Mouse (Mus musculus) heart, postnatal 25 days (tissue): Measurements from ENCODE around the gene Trim10. TPM values are rescaled to one million over a fixed set of nuclear protein-coding genes. Genes with fewer than 3 reads are reported as not detected.
"Not testable (repeated sequence)": the region's sequence is repeated elsewhere in the genome, so short reads cannot be mapped to it uniquely, and the experiment has no call there.

ENCODE experiments used
- DNase-seq: peaks from one replicate; pipeline ENCODE4 v3.0.0; 2022; ENCODE audit warnings: low spot score
- intact Hi-C: fragments of 180-260 bp; cut with DNase I; formaldehyde crosslinking; loops from one replicate; pipeline ENCODE4 v1.15.1; 2025
- total RNA-seq, 2 experiments: library from RNA; stranded (reverse); gene quantifications; 2 replicates each; pipeline ENCODE4 v1.2.3; 2021

Gene Trim10
- total RNA-seq, 2 experiments from 2014 or later = 1.2 TPM

DNA sequence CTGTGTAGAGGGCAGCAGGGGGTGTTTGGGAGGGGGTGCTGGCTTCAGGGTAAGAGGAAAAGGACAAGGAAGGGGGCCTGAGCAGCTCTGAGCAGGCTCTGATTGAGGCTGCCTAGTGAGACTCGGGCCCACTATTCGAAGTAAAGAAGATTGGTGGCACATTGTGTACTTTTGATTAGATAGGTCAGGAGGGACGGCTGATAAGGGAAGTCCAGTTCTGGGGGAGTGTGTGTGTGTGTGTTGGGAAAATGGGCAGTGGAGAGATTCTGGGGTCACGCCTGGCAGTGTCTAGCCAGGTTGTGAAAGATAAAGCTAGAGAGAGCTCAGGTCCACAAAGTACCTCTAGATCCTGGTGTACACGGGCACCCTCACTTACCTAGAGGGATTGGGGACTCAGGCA, 17.7 kb upstream of the Trim10 start:
- intact Hi-C loops = no loop called here
- no peak for DNase-seq

- intact Hi-C loops = no loop called here
Measured at GRCm38 (mm10) chr17:36855484-36855883, 13.9 kb upstream of the Trim10 start.

GRCm38 (mm10) chr17:36856236-36856635, 13.1 kb upstream of the Trim10 start:
- intact Hi-C loops = no loop called here

More at GRCm38 (mm10) chr17:36855484-36855883, 13.9 kb upstream of the Trim10 start:
- no peak for DNase-seq

GRCm38 (mm10) chr17:36858181-36858580, 11.2 kb upstream of the Trim10 start:
- intact Hi-C loops = no loop called here
- no peak for DNase-seq

More at GRCm38 (mm10) chr17:36856236-36856635, 13.1 kb upstream of the Trim10 start:
- DNase-seq = no peak

- intact Hi-C loops = no loop called here
- no peak for DNase-seq
Measured at GRCm38 (mm10) chr17:36861680-36862079, 7.7 kb upstream of the Trim10 start.

- no peak for DNase-seq
- intact Hi-C loops = no loop called here
Measured at GRCm38 (mm10) chr17:36866719-36867527, 2.5 kb upstream of the Trim10 start, which contains the start of gene Trim15. Gene Trim15, minus strand, starts transcription at chr17:36867210.

- intact Hi-C loops = no loop called here
- no peak for DNase-seq
Measured at GRCm38 (mm10) chr17:36868836-36869235, 538 bp upstream of the Trim10 start.

DNA sequence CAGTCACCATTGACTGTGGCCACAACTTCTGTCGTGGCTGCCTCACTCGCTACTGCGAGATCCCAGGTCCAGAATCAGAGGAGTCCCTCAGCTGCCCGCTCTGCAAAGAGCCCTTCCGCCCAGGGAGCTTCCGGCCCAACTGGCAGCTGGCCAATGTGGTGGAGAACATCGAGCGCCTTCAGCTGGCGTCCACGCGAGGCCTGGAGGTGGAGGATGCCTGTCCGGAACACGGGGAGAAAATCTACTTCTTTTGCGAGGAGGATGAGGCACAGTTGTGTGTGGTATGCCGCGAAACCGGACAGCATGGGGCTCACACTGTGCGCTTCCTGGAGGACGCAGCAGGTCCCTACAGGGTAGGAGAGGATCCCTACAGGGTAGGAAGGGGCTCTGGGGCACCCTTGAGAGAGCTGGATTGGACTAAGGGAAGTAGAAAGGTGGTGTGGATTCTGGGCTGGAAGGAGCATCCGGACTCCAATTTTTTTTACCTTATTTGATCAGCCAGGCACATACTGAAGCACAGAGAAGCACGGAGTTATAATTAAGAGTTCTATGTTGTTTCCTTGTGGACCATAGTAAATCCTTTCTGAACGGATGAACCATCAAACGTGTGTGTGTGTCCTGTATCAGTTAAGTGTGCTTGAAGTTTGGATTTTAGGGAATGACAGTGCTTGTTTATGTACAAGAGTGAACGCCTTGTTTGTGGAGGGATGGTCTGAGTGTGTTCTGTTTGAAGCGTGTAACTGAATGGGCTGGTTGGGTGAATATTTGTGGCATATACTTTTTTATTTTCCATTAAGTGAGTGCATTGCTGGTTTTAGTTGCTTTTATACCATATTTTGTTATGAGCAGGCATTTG, 809 bp downstream of the Trim10 start:
- no peak for DNase-seq
- intact Hi-C loops = no loop called here

DNA sequence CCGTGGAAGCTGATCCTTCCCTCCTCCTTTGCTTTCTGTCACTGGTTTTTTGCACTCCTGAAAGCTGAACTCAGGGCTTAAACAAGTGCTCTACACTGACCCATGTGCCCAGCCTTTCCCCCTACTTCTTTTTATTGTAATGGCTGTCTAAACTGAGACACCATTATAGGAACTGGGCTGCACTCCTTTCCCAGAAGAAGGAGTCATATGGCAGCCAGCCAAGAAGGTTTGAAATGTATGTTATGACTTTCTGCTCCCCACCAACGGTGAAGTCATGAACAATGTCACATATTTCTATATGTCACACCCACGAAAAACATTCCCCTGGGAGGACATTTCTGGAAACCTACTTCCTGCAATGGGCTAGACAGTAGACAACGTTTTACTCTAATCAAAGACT, 5.3 kb downstream of the Trim10 start:
- intact Hi-C loops = no loop called here

DNA sequence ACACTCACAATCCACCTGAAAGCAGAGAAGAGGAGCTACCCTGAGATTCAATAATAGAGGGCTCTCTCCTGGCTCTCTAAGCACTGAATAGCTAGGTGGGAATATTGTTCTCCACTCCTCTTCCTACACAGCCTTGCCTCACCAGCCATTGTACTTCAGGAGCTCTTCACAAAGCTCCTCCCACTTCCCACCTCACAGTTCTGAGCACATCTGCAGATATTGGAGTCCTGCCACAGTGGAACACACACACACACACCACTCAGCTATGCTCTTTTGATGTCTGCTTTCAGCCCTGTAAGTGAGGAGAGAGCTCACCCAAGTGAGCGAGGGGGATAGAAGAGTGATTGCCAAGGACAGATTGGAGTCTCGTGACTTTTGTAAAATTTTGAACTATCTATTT, 14.0 kb downstream of the Trim10 start:
- no peak for DNase-seq
- intact Hi-C loops = no loop called here

More for the DNA sequence above, 5.3 kb downstream of the Trim10 start:
- no peak for DNase-seq

GRCm38 (mm10) chr17:36885132-36885790, 15.9 kb downstream of the Trim10 start:
- intact Hi-C loops = no loop called here
- DNase-seq = no peak

GRCm38 (mm10) chr17:36890073-36890903, 20.9 kb downstream of the Trim10 start, which contains the start of gene Trim40:
Gene Trim40, minus strand, starts transcription at chr17:36890123.
- intact Hi-C loops = loop anchor here (5.0 kb wide), 2 partner anchors 157 to 312 kb away; partner anchors contain the start of genes Gabbr1 and Olfr94
- no peak for DNase-seq

- intact Hi-C loops = loop anchor here (5.0 kb wide), 2 partner anchors 156 to 311 kb away; partner anchors contain the start of genes Gabbr1 and Olfr94
- DNase-seq = not testable (repeated sequence)
Measured at GRCm38 (mm10) chr17:36891496-36891895, 22.1 kb downstream of the Trim10 start.

GRCm38 (mm10) chr17:36892362-36892761, 23.0 kb downstream of the Trim10 start:
- intact Hi-C loops = loop anchor here (2.0 to 5.0 kb wide), 3 partner anchors 22 to 310 kb away; partner anchors contain the start of genes Gabbr1 and Olfr94
- no peak for DNase-seq

- intact Hi-C loops = loop anchor here (2.0 to 5.0 kb wide), 3 partner anchors 21 to 309 kb away; partner anchors contain the start of genes Gabbr1 and Olfr94
- DNase-seq = no peak
Measured at GRCm38 (mm10) chr17:36893387-36893786, 24.0 kb downstream of the Trim10 start.

DNA sequence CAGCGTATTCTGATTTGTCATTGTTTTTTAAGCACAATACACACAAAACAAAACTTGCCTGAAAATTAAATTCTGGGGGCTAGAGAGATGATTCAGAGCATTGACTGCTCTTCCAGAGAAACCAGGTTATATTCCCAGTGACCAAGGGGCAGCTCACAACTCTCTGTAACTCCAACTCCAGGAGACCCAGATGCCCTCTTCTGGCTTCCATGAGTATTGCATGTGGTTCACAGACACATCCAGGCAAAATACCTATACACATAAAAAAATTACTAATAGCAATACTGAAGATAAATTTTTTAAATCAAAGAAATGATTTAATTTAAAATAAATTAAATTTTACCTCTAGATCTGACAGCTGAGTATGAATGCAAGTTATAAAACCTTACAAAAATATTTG, 27.2 kb downstream of the Trim10 start:
- DNase-seq = no peak
- intact Hi-C loops = no loop called here

- intact Hi-C loops = no loop called here
- DNase-seq = no peak
Measured at GRCm38 (mm10) chr17:36897065-36897464, 27.7 kb downstream of the Trim10 start.

DNA sequence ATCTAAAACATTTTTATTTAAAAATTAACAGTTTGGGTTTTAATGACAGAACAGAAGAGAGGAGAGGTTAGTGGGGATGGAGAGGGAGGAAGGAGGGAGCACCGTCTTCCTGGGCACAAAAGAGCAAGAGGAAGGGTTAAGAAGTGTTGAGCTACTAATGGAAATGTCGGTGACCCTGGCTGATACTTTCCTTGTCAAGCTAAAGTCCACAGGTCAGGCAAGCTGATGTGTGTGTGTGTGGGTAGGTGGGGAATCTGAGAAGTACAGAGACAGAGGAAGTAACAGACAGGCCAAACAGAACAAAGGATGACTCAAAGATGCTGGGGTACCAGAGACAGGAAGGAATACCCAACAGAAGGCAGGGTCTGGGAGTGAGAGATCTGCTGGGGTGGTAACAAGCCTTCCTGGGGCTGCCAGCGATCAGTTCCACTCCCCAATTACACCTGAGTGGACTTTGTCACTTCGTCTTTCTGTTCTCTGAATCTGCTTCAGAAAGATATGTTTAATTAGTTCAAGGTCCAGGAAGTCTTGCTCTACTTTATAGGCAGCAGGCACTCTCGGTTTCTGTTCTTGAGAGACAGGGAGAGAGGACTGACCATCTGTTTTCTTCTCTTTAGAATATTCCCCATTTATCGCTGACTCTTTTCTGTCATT, 28.3 kb downstream of the Trim10 start, which contains the start of gene Trim31:
Trim31 (plus strand) TSS at position 567 of the 654 bp plus-strand sequence.
- DNase-seq = no peak

More for the DNA sequence above, 28.3 kb downstream of the Trim10 start, which contains the start of gene Trim31:
- intact Hi-C loops = no loop called here
